Mouse (Mus musculus): ENCODE data around the gene Cdk8. TPM values are rescaled to one million over a fixed set of nuclear protein-coding genes. Genes with fewer than 3 reads are reported as not detected.

The Cdk8 gene
- polyA plus RNA-seq, 1 experiment from 2014 or later: 23.7 TPM

DNA sequence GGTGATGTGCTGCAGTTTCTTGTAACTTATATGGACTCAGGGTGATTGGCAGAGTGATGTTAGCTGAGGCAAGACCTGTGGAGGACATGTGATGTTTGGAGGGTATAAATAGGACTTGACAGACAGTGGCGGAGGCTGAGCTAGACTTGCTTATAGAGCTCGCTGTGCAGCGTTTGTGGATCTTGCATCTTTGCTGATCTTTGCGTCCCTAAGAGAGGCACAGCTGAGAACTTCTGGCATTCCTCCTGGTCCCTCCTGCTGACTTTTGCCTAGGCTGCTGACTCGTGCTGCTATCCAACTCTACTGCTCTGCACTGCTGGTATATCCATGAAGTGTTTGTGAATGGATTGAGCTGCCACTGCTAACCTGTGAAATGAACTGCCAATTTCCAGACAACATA is 22.6 kb downstream of the Cdk8 start:
- Histone ChIP-seq H3K27ac (replicated peaks; ENCODE audit: low read depth, low read length) (no peak overlapping the region), H3K9ac (ENCODE audit: low read depth, low read length) (no peak overlapping the region), H3K4me1 (ENCODE audit: control insufficient read depth, insufficient read depth, low read length) (no peaks in the 10 kb centered on the region), H3K36me3 (ENCODE audit: control insufficient read depth, insufficient read depth, low read length) (peaks cover under 1% of the 10 kb centered on the region; the same call in 1 of the 2 replicates), H3K27me3 (replicated peaks; ENCODE audit: control insufficient read depth, insufficient read depth, low read length) (no peaks in the 10 kb centered on the region), H3K4me3 (ENCODE audit: low read depth, low read length) (no peak overlapping the region), H3K4me2 (ENCODE audit: low read depth, low read length) (no peak overlapping the region), H3K9me3 (ENCODE audit: control insufficient read depth, low read length) (0 out of 2 replicates have a peak, but pooled peaks cover under 1% of the 10 kb centered on the region)
- ATAC-seq (ENCODE audit: low read depth) (no peak), DNase-seq (ENCODE audit: low spot score) (no peak)
- 83% methylated on average over 5 of the region's 5 CpGs for WGBS

DNA sequence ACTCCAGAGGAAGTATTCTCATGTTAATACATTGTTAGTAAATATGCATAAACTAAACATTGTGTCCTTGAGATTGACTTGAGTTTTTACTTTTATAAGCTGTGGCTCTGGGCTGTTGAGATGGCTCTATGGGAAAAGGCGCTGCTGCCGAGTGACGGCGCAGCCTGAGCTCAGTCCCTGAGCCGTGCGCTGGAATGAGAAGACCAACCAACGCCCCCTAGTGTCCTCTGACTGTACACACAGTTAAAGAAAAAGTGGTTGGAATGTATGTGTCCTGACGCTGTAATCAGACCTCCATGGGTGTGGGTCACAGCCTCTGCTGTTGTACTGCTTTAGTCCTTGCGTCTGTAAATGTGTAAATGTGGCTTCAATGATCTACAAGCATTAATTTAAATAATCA is 29.0 kb downstream of the Cdk8 start:
- Histone ChIP-seq H3K36me3 (ENCODE audit: control insufficient read depth, insufficient read depth, low read length) (peaks cover 8% of the 10 kb centered on the region; the same call in 1 of the 2 replicates), H3K27me3 (replicated peaks; ENCODE audit: control insufficient read depth, insufficient read depth, low read length) (no peaks in the 10 kb centered on the region), H3K4me3 (ENCODE audit: low read depth, low read length) (no peak overlapping the region), H3K9me3 (ENCODE audit: control insufficient read depth, low read length) (0 out of 2 replicates have a peak, but pooled peaks cover 5% of the 10 kb centered on the region), H3K4me1 (ENCODE audit: control insufficient read depth, insufficient read depth, low read length) (no peaks in the 10 kb centered on the region), H3K4me2 (ENCODE audit: low read depth, low read length) (no peak overlapping the region), H3K27ac (replicated peaks; ENCODE audit: low read depth, low read length) (no peak overlapping the region), H3K9ac (ENCODE audit: low read depth, low read length) (no peak overlapping the region)
- DNase-seq (ENCODE audit: low spot score): no peak
- WGBS: 60% methylated on average over 9 of the region's 9 CpGs
- no peak for ATAC-seq (ENCODE audit: low read depth)

DNA sequence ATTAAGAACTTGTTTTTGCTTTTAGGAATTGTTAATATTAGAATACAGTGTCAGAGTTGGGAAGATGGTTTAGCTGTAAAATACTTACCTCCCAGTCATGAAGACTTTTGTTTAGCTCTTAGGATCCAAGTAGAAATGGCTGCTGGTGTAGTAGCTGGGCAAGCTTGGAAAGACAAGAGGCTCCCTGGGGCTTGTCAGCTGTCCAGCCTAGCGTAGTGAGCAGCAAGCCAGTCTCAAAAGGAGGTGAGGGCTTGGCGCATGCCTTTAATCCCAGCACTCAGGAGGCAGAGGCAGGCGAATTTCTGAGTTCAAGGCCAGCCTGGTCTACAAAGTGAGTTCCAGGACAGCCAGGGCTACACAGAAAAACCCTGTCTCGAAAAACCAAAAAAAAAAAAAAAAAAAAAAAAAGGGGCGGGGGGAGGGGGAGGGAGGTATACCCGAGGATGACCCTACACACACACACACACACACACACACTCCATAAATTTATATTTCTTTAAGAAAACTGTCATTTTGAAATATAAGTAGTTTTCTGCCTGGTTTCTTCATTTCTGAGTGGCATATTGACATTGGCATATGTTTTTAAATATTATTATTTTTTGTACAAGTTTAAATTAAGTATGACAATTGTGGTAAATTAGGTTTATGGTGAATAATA is 35.0 kb downstream of the Cdk8 start:
- no peak overlapping the region for H3K4me2 ChIP-seq (ENCODE audit: low read depth, low read length)
- no peak overlapping the region for H3K9ac ChIP-seq (ENCODE audit: low read depth, low read length)
- H3K4me3 ChIP-seq (ENCODE audit: low read depth, low read length): no peak overlapping the region
- peaks cover 21% of the 10 kb centered on the region for H3K36me3 ChIP-seq (ENCODE audit: control insufficient read depth, insufficient read depth, low read length)
- DNase-seq (ENCODE audit: low spot score): no peak
- H3K27me3 ChIP-seq (replicated peaks; ENCODE audit: control insufficient read depth, insufficient read depth, low read length): no peaks in the 10 kb centered on the region
- H3K9me3 ChIP-seq (ENCODE audit: control insufficient read depth, low read length): no peaks in the 10 kb centered on the region
- no peak for ATAC-seq (ENCODE audit: low read depth)
- H3K4me1 ChIP-seq (ENCODE audit: control insufficient read depth, insufficient read depth, low read length): no peaks in the 10 kb centered on the region
- H3K27ac ChIP-seq (replicated peaks; ENCODE audit: low read depth, low read length): no peak overlapping the region
- 82% methylated on average over 5 of the region's 6 CpGs for WGBS

DNA sequence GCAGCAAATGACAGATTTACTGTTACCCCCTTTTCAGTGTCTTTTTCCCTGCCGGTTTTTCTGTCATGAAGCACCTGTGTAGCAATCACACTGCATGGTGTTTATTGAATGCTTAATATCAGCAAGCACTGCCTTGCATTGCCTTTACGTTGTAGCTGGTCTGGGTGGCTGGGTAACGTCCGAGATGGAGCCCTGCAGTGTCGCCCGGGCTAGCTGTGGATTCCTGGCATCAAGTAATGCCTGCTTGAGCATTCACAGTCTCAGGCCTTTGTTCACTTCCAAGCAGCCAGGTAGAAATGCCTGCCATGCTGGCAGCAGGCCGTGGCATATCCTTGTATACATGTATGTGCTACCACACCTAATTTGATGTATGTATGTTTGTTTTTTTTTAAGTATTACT is 36.7 kb downstream of the Cdk8 start:
- Histone ChIP-seq H3K4me1 (ENCODE audit: control insufficient read depth, insufficient read depth, low read length) (no peaks in the 10 kb centered on the region), H3K9ac (ENCODE audit: low read depth, low read length) (no peak overlapping the region), H3K27me3 (replicated peaks; ENCODE audit: control insufficient read depth, insufficient read depth, low read length) (no peaks in the 10 kb centered on the region), H3K9me3 (ENCODE audit: control insufficient read depth, low read length) (no peaks in the 10 kb centered on the region), H3K27ac (replicated peaks; ENCODE audit: low read depth, low read length) (no peak overlapping the region), H3K36me3 (ENCODE audit: control insufficient read depth, insufficient read depth, low read length) (peaks cover 27% of the 10 kb centered on the region), H3K4me3 (ENCODE audit: low read depth, low read length) (no peak overlapping the region), H3K4me2 (ENCODE audit: low read depth, low read length) (no peak overlapping the region)
- 91% methylated on average over 7 of the region's 7 CpGs for WGBS
- DNase-seq (ENCODE audit: low spot score): no peak
- no peak for ATAC-seq (ENCODE audit: low read depth)

DNA sequence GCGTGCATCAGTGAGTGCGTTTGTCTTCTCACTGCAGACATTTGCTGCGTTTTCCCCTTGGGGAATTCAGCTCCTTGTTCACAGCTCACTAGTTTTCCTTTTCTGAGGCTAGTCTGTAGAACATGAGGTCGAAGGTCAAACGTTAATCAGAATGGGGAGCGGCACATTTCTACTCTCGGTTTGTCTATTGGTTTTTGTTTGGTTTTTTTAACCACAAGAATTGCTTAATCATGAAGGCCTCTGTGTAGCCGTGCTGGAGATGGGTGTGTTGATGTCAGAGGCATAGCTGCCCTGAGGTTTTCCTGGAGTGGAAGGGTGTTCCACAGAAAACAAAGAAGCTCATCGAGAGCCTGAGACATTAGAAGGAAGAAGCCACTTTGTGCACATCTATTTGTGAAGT is 39.6 kb downstream of the Cdk8 start:
- 88% methylated on average over 9 of the region's 9 CpGs for WGBS
- Histone ChIP-seq H3K36me3 (ENCODE audit: control insufficient read depth, insufficient read depth, low read length) (peaks cover 38% of the 10 kb centered on the region), H3K4me3 (ENCODE audit: low read depth, low read length) (no peak overlapping the region), H3K9me3 (ENCODE audit: control insufficient read depth, low read length) (no peaks in the 10 kb centered on the region), H3K9ac (ENCODE audit: low read depth, low read length) (no peak overlapping the region), H3K27ac (replicated peaks; ENCODE audit: low read depth, low read length) (no peak overlapping the region), H3K4me2 (ENCODE audit: low read depth, low read length) (no peak overlapping the region), H3K27me3 (replicated peaks; ENCODE audit: control insufficient read depth, insufficient read depth, low read length) (no peaks in the 10 kb centered on the region), H3K4me1 (ENCODE audit: control insufficient read depth, insufficient read depth, low read length) (no peaks in the 10 kb centered on the region)
- ATAC-seq (ENCODE audit: low read depth) (no peak), DNase-seq (ENCODE audit: low spot score) (no peak)

DNA sequence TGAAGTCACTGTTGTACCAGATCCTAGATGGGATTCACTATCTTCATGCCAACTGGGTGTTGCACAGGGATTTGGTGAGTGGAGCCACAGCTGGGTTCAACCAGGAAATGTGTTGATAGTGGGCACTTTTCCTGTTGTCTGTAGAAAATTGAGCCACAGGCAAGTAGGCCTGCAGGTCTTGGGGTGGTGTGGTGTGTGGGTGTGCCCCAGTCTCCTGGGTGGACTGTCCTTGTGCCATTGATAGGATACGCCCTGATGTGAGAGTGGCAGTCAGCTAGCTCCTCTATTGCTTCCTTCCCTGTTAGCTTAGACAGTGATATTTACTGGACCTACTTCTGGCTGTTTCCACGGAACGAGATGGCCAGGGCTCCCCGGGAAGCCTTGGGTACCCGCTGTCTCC is 40.6 kb downstream of the Cdk8 start:
- ATAC-seq (ENCODE audit: low read depth) (no peak), DNase-seq (ENCODE audit: low spot score) (no peak)
- H3K9me3 ChIP-seq (ENCODE audit: control insufficient read depth, low read length): no peaks in the 10 kb centered on the region
- H3K4me2 ChIP-seq (ENCODE audit: low read depth, low read length): no peak overlapping the region
- H3K4me3 ChIP-seq (ENCODE audit: low read depth, low read length): no peak overlapping the region
- H3K36me3 ChIP-seq (ENCODE audit: control insufficient read depth, insufficient read depth, low read length): peaks cover 43% of the 10 kb centered on the region
- H3K4me1 ChIP-seq (ENCODE audit: control insufficient read depth, insufficient read depth, low read length): no peaks in the 10 kb centered on the region
- WGBS: 97% methylated on average over 5 of the region's 5 CpGs
- no peak overlapping the region for H3K9ac ChIP-seq (ENCODE audit: low read depth, low read length)
- H3K27ac ChIP-seq (replicated peaks; ENCODE audit: low read depth, low read length): no peak overlapping the region
- H3K27me3 ChIP-seq (replicated peaks; ENCODE audit: control insufficient read depth, insufficient read depth, low read length): no peaks in the 10 kb centered on the region

DNA sequence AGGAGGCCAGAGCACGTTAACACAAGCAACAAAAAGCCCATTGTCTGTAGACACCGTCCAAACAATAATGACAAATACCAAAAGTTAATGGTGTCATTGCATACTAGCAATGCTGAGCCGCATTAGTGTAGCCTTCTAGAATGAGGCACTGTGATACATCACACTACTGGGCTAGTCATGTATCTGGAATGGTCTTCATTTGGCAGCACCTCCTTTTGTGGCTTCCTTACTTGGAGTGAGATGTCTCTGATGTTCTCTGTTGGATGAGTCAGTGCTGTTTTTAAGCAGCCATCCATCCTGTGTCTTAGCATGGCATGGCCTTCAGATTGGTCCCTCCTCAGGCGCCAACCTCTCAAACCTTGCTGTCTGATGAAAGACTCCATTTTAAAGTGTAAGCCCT is 42.1 kb downstream of the Cdk8 start:
- no peaks in the 10 kb centered on the region for H3K27me3 ChIP-seq (replicated peaks; ENCODE audit: control insufficient read depth, insufficient read depth, low read length)
- H3K4me3 ChIP-seq (ENCODE audit: low read depth, low read length): no peak overlapping the region
- no peak overlapping the region for H3K4me2 ChIP-seq (ENCODE audit: low read depth, low read length)
- no peak overlapping the region for H3K27ac ChIP-seq (replicated peaks; ENCODE audit: low read depth, low read length)
- no peak overlapping the region for H3K9ac ChIP-seq (ENCODE audit: low read depth, low read length)
- no peaks in the 10 kb centered on the region for H3K4me1 ChIP-seq (ENCODE audit: control insufficient read depth, insufficient read depth, low read length)
- no peak for DNase-seq (ENCODE audit: low spot score)
- 85% methylated on average over 4 of the region's 4 CpGs for WGBS
- H3K36me3 ChIP-seq (ENCODE audit: control insufficient read depth, insufficient read depth, low read length): peaks cover 43% of the 10 kb centered on the region
- ATAC-seq (ENCODE audit: low read depth): no peak
- H3K9me3 ChIP-seq (ENCODE audit: control insufficient read depth, low read length): no peaks in the 10 kb centered on the region

DNA sequence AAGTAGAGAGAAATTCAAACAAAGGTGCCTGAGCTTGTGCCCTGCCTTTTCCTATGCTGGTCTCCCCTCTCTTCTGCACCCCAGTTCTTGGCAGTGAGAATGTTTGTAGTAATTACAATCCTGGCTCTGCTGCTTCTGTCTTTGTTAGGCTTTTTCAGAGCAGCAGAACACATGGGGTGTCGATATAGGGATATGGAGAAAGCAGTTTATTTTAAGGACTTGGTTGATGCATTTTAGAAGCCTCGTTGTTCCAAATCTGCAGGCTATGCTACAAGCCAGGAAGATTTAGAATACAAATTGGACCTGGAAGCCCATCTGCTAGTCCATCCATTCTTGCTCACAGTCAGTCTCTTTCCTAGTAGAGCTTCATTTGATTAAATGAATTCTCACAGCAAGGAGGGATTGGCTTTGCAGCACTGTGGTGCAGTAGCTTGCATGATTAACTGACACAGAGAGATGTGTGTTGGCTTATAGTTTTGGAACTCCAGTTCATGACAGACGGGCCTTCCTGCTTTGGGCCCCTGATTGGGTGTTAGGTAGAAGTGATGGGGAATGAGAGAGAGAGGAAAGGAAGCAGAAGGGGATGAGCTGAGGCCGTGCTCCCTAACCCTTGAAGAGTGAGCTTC is 43.5 kb downstream of the Cdk8 start:
- ATAC-seq (ENCODE audit: low read depth) (no peak), DNase-seq (ENCODE audit: low spot score) (no peak)
- H3K36me3 ChIP-seq (ENCODE audit: control insufficient read depth, insufficient read depth, low read length): peaks cover 39% of the 10 kb centered on the region
- H3K27ac ChIP-seq (replicated peaks; ENCODE audit: low read depth, low read length): no peak overlapping the region
- no peak overlapping the region for H3K9ac ChIP-seq (ENCODE audit: low read depth, low read length)
- no peaks in the 10 kb centered on the region for H3K4me1 ChIP-seq (ENCODE audit: control insufficient read depth, insufficient read depth, low read length)
- 77% methylated on average over 4 of the region's 4 CpGs for WGBS
- no peak overlapping the region for H3K4me3 ChIP-seq (ENCODE audit: low read depth, low read length)
- H3K9me3 ChIP-seq (ENCODE audit: control insufficient read depth, low read length): no peaks in the 10 kb centered on the region
- H3K4me2 ChIP-seq (ENCODE audit: low read depth, low read length): no peak overlapping the region
- no peaks in the 10 kb centered on the region for H3K27me3 ChIP-seq (replicated peaks; ENCODE audit: control insufficient read depth, insufficient read depth, low read length)

DNA sequence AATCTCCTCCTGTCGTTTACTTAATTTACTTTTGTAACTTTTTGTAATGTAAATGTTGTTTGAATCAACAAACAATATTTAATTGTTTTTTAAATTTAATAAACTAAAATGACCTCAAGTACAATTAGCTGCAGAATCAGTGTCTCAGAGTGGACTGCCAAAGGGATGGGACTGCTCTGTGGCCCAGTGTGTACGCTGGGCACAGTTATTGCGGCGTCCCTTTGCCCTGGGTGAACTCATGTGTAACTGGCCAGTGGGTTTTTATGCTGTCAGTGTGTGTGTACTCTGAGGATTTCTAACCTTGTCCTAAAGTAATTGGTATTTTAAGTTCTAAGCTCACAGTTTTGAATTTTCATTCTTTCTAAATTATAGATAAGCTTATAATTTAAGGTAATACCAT is 46.5 kb downstream of the Cdk8 start:
- Histone ChIP-seq H3K4me1 (ENCODE audit: control insufficient read depth, insufficient read depth, low read length) (no peaks in the 10 kb centered on the region), H3K9me3 (ENCODE audit: control insufficient read depth, low read length) (no peaks in the 10 kb centered on the region), H3K36me3 (ENCODE audit: control insufficient read depth, insufficient read depth, low read length) (peaks cover 24% of the 10 kb centered on the region; the same call in 1 of the 2 replicates), H3K4me3 (ENCODE audit: low read depth, low read length) (no peak overlapping the region), H3K9ac (ENCODE audit: low read depth, low read length) (no peak overlapping the region), H3K27ac (replicated peaks; ENCODE audit: low read depth, low read length) (no peak overlapping the region), H3K27me3 (replicated peaks; ENCODE audit: control insufficient read depth, insufficient read depth, low read length) (no peaks in the 10 kb centered on the region), H3K4me2 (ENCODE audit: low read depth, low read length) (no peak overlapping the region)
- no peak for DNase-seq (ENCODE audit: low spot score)
- ATAC-seq (ENCODE audit: low read depth): no peak
- WGBS: 91% methylated on average over 4 of the region's 4 CpGs

All from embryonic facial prominence, embryonic 14.5 days (tissue).